Mouse (Mus musculus): Measurements from ENCODE around the gene Rrp1b.
"Not testable (repeated sequence)": the region's sequence is repeated elsewhere in the genome, so short reads cannot be mapped to it uniquely, and the experiment has no call there.

GRCm38 (mm10) chr17:32064762-32065161 is 28.9 kb downstream of the Rrp1b start:
- not testable (repeated sequence) for TF ChIP-seq EP300, CTCF (IDR thresholded peaks at IDR 0.05; ENCODE audit: low read depth)
